Mouse (Mus musculus): ENCODE results near the gene Rasgrp1.

DNA sequence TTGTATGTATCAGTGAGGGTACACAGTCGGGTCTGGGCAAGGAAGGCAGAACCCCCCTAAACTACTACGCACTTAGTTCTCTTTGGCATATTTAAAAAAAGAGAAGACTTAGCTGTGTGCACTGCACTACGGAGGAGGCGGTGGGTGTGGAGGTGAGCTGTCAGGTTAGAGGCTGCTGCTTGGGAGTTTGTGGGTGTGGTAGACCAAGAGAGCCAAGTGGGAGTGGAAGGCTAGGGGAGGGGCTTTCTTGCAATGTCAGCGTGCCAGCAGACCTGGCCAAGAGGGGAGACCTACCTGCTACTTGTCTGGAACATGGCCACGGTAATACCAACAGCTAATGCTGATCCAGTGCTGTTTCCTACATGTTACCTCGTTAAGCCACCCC, 431 bp upstream of the Rasgrp1 start:
- TF ChIP-seq CTCF (IDR thresholded peaks at IDR 0.05; ENCODE audit: borderline replicate concordance, extremely low read depth, insufficient read depth, insufficient read length), result no peak
- no peak for TF ChIP-seq POLR2A (IDR thresholded peaks at IDR 0.05; ENCODE audit: borderline replicate concordance, extremely low read depth, insufficient read depth, insufficient read length, poor library complexity, severe bottlenecking)

All from brain, embryonic 14.5 days (tissue).